Comparison of ENCODE assay signal across 21 mouse cellular contexts in the genomic region with DNA sequence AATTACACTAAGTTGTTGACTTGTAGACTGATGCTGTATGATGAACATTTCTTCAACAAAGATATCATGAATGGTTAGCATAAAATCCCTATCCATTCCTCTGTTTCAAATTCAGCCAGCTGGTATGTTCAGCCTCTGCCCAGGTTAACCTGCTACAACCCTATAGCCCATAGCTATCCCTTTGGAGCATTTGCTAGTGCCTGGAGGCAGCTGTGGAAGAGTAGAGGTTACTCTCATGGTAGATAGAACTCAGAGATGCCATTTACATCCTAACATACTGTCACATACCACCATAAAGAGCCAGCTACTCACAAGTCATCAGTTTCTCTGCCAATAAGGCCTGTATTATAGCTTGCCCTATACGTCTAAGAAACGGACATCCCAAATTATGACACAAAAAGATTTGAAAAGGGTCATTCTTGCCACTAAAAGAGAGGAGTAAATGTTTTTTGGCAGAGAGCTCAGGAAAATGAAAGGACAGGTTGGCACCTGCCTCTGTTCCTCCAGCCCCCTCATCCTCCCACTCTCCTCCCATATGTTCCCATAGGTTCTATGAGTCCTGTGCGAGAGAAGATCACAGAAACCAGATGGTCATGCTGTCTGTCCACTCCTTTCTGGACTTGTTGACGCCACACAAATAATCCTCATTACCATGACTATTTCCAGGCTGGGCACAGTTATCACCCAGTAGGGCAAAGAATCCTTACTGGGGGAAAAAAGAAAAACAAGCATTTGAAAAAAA.
DNase-seq lines count a peak whose midpoint lies in the region; ATAC-seq and TF ChIP-seq lines count a peak whose summit lies in the region.
"Had no signal": no experiment of that assay in that cellular context is flagged by ENCODE, and none has a peak within 500 bp of the region (broad histone marks: within the 10 kb centered on the region; RNA-seq: fewer than 3 reads in every experiment).

No protein-coding gene starts in this region.

- no peaks in the 10 kb centered on the region for H3K4me1 ChIP-seq in liver, embryonic 12.5 days
- H3K4me1 ChIP-seq: forebrain, embryonic 12.5 days; neural tube, embryonic 13.5 days; stomach, embryonic 15.5 days had no signal

- intact Hi-C loops in left cerebral cortex, adult 2 months (cut with DNase I), result loop anchor here (5.0 kb wide), 1 partner anchor 680 kb away; no protein-coding TSS in a partner anchor

- H3K4me3 ChIP-seq in left cerebral cortex, adult 2 months, result no peak overlapping the region
- H3K4me3 ChIP-seq in liver, embryonic 12.5 days, result no peak overlapping the region
- H3K4me3 ChIP-seq: forebrain, embryonic 12.5 days; neural tube, embryonic 13.5 days; stomach, embryonic 15.5 days had no signal

- H3K36me3 ChIP-seq in liver, embryonic 12.5 days, result no peaks in the 10 kb centered on the region
- H3K36me3 ChIP-seq: forebrain, embryonic 12.5 days; G1E; neural tube, embryonic 13.5 days; stomach, embryonic 15.5 days had no signal

- H3K4me2 ChIP-seq in liver, embryonic 12.5 days, result no peak overlapping the region
- H3K4me2 ChIP-seq: forebrain, embryonic 12.5 days; neural tube, embryonic 13.5 days; stomach, embryonic 15.5 days had no signal

- no peak for ATAC-seq in liver, embryonic 12.5 days
- ATAC-seq in erythroblast, adult 5-6 weeks (replicated peaks; ENCODE audit: low FRiP score, poor library complexity, severe bottlenecking), result no peak
- ATAC-seq: intestine, embryonic 16.5 days had no signal

- no peak for TF ChIP-seq CTCF in left cerebral cortex, adult 2 months (IDR thresholded peaks at IDR 0.05)

- H3K9ac ChIP-seq in liver, embryonic 12.5 days, result no peak overlapping the region
- H3K9ac ChIP-seq: forebrain, embryonic 12.5 days; neural tube, embryonic 13.5 days; stomach, embryonic 15.5 days had no signal

- H3K9me3 ChIP-seq in liver, embryonic 12.5 days (replicated peaks), result no peaks in the 10 kb centered on the region
- H3K9me3 ChIP-seq: forebrain, embryonic 12.5 days; G1E; neural tube, embryonic 13.5 days; stomach, embryonic 15.5 days had no signal

- 0 out of 2 replicates have a peak overlapping the region, but pooled peaks have one; percentile 11 for H3K27ac ChIP-seq in left cerebral cortex, adult 2 months
- H3K27ac ChIP-seq in liver, embryonic 12.5 days, result no peak overlapping the region
- H3K27ac ChIP-seq: forebrain, embryonic 12.5 days; kidney, postnatal 0 days; neural tube, embryonic 13.5 days; stomach, embryonic 15.5 days had no signal

- H3K27me3 ChIP-seq in liver, embryonic 12.5 days (replicated peaks), result no peaks in the 10 kb centered on the region
- H3K27me3 ChIP-seq: forebrain, embryonic 12.5 days; neural tube, embryonic 13.5 days; stomach, embryonic 15.5 days had no signal

- 61% methylated on average over 4 of the region's 4 CpGs for WGBS in liver, embryonic 12.5 days (ENCODE audit: insufficient replicate concordance)

- peak; percentile 2 for DNase-seq in layer of hippocampus, adult 9-11 months
- DNase-seq in layer of hippocampus, postnatal 25 days (ENCODE audit: extremely low spot score in 1 of 2, low spot score in 1 of 2), result no peak
- peak; percentile 80 for DNase-seq in cerebellum, adult 11 months
- DNase-seq in cerebellum, adult 8-10 months, result peak; percentile 84
- DNase-seq in left cerebral cortex, adult 2 months (ENCODE audit: extremely low spot score in 1 of 2, low spot score in 2 of 2), result peak in 1 of 2 experiments; percentile 13
- no peak for DNase-seq in ovary, adult 18-20 months (ENCODE audit: low spot score)
- DNase-seq: adrenal gland, postnatal 36 days; embryo, embryonic 11 days; gastrocnemius, postnatal 14 days; lung, adult 2 months; lung, postnatal 36 days; spleen, adult 18-20 months; thymus, postnatal 36 days had no signal

Comparison
In these comparisons a context has a peak if more than half of its experiments do, and no peak if none do; other contexts are left out.
1. DNase-seq: peak in layer of hippocampus, adult 9-11 months (single experiment), cerebellum, adult 11 months (single experiment) and cerebellum, adult 8-10 months (single experiment); none in layer of hippocampus, postnatal 25 days (0 of 2) and ovary, adult 18-20 months (single experiment).